Mouse (Mus musculus) gastrocnemius, postnatal 36 days (tissue): ENCODE data around the gene Mmachc. TPM values are rescaled to one million over a fixed set of nuclear protein-coding genes. Genes with fewer than 3 reads are reported as not detected.

Experiments
- DNase-seq, 2 experiments: peaks; one replicate each; pipeline ENCODE4 v3.0.0; 2022
- intact Hi-C: fragments of 180-260 bp; cut with DNase I; formaldehyde crosslinking; loops from one replicate; pipeline ENCODE4 v1.15.1; 2025
- long read RNA-seq, 2 experiments: library from polyadenylated mRNA; stranded (forward); transcript quantifications; one replicate each; pipeline ENCODE4 v2.0.0; 2021
- total RNA-seq, 2 experiments: library from RNA; stranded (reverse); gene quantifications; 2 replicates each; pipeline ENCODE4 v1.2.3; 2021

Gene Mmachc
- 10 to 100 TPM; 30.3 to 32.5 TPM for total RNA-seq
- long read RNA-seq, experiment 1, transcript Mmachc-201 (4 exons, 2,106 nt) = major isoform, 23 of 46 reads
- long read RNA-seq, experiment 1, partial matches to known transcripts = 1 of 46 reads
- long read RNA-seq, experiment 1, other reads (novel, unspliced or antisense) = 22 of 46 reads
- long read RNA-seq, experiment 2, transcript Mmachc-201 (4 exons, 2,106 nt) = major isoform, 28 of 61 reads
- long read RNA-seq, experiment 2, partial matches to known transcripts = 2 of 61 reads
- long read RNA-seq, experiment 2, other reads (novel, unspliced or antisense) = 31 of 61 reads

- intact Hi-C loops = no loop called here
- peak; percentile 79 to 86 for DNase-seq
Observed at GRCm38 (mm10) chr4:116708201-116708764, at the start of gene Mmachc, which contains the start of gene Ccdc163. Mmachc (minus strand) TSS chr4:116708406. Ccdc163 (plus strand) TSS chr4:116708509.

GRCm38 (mm10) chr4:116749750-116750149 lies 41.5 kb upstream of the Mmachc start:
- DNase-seq = no peak
- intact Hi-C loops = no loop called here

- intact Hi-C loops = no loop called here
- DNase-seq = no peak
Observed at GRCm38 (mm10) chr4:116738972-116739751, 31.0 kb upstream of the Mmachc start.

- intact Hi-C loops = no loop called here
- no peak for DNase-seq
Observed at GRCm38 (mm10) chr4:116734996-116735395, 26.8 kb upstream of the Mmachc start.

GRCm38 (mm10) chr4:116732355-116732754 lies 24.1 kb upstream of the Mmachc start:
- DNase-seq = no peak
- intact Hi-C loops = no loop called here

- no peak for DNase-seq
- intact Hi-C loops = no loop called here
Observed at GRCm38 (mm10) chr4:116731077-116731476, 22.9 kb upstream of the Mmachc start.

GRCm38 (mm10) chr4:116729532-116729931 lies 21.3 kb upstream of the Mmachc start:
- DNase-seq = no peak
- intact Hi-C loops = no loop called here

- intact Hi-C loops = no loop called here
- no peak for DNase-seq
Observed at GRCm38 (mm10) chr4:116727401-116727800, 19.2 kb upstream of the Mmachc start.

GRCm38 (mm10) chr4:116725444-116725843 lies 17.2 kb upstream of the Mmachc start:
- intact Hi-C loops = no loop called here
- no peak for DNase-seq

- intact Hi-C loops = no loop called here
- no peak for DNase-seq
Observed at GRCm38 (mm10) chr4:116722230-116722629, 14.0 kb upstream of the Mmachc start.

GRCm38 (mm10) chr4:116721098-116721628 lies 13.0 kb upstream of the Mmachc start:
- DNase-seq = no peak
- intact Hi-C loops = loop anchor here (2.0 kb wide), 1 partner anchor 68 kb away; no protein-coding TSS in a partner anchor

GRCm38 (mm10) chr4:116720343-116721097 lies 12.3 kb upstream of the Mmachc start, which contains the start of gene Tesk2:
Tesk2 (plus strand) TSS chr4:116720948.
- intact Hi-C loops = loop anchor here (2.0 kb wide), 1 partner anchor 68 kb away; no protein-coding TSS in a partner anchor
- DNase-seq = peak; percentile 79 to 85

GRCm38 (mm10) chr4:116719396-116719795 lies 11.2 kb upstream of the Mmachc start:
- intact Hi-C loops = loop anchor here (2.0 kb wide), 1 partner anchor 273 kb away; no protein-coding TSS in a partner anchor
- peak; percentile 20 to 33 for DNase-seq

GRCm38 (mm10) chr4:116712536-116712935 lies 4.3 kb upstream of the Mmachc start:
- intact Hi-C loops = no loop called here
- no peak for DNase-seq

GRCm38 (mm10) chr4:116710154-116710553 lies 1.9 kb upstream of the Mmachc start:
- no peak for DNase-seq
- intact Hi-C loops = no loop called here

- DNase-seq = no peak
- intact Hi-C loops = no loop called here
Observed at GRCm38 (mm10) chr4:116708791-116709390, 685 bp upstream of the Mmachc start.

GRCm38 (mm10) chr4:116707666-116708065 lies 540 bp downstream of the Mmachc start:
- DNase-seq = no peak
- intact Hi-C loops = no loop called here

GRCm38 (mm10) chr4:116703804-116704203 lies 4.4 kb downstream of the Mmachc start:
- peak; percentile 57 to 66 for DNase-seq
- intact Hi-C loops = no loop called here

- intact Hi-C loops = no loop called here
- no peak for DNase-seq
Observed at GRCm38 (mm10) chr4:116700964-116701363, 7.2 kb downstream of the Mmachc start.
